Mouse (Mus musculus) neural tube, embryonic 10.5 days (tissue): ENCODE data around the gene Olfr52.
"Not testable (repeated sequence)": the region's sequence is repeated elsewhere in the genome, so short reads cannot be mapped to it uniquely, and the experiment has no call there.

Experiments
- DNase-seq: peaks from one replicate; pipeline ENCODE4 v3.0.0-alpha.2; 2017; ENCODE audit warnings: low spot score; ENCODE audit errors: extremely low spot score

Gene Olfr52

GRCm38 (mm10) chr2:86185583-86185982 lies at the start of gene Olfr52:
Olfr52 (minus strand) TSS chr2:86185683.
- no peak for DNase-seq

GRCm38 (mm10) chr2:86231301-86231700 lies 45.8 kb upstream of the Olfr52 start, which contains the start of gene Olfr1047:
Olfr1047 (minus strand) TSS chr2:86231401.
- DNase-seq: no peak

GRCm38 (mm10) chr2:86219214-86219613 lies 33.7 kb upstream of the Olfr52 start, which contains the start of gene Olfr1046:
Olfr1046 (minus strand) TSS chr2:86219314.
- DNase-seq: no peak

- no peak for DNase-seq
Observed at GRCm38 (mm10) chr2:86202909-86203308, 17.4 kb upstream of the Olfr52 start, which contains the start of gene Olfr1045. Olfr1045 (minus strand) TSS chr2:86203009.

- no peak for DNase-seq
Observed at GRCm38 (mm10) chr2:86195863-86196262, 10.4 kb upstream of the Olfr52 start.

GRCm38 (mm10) chr2:86179950-86180349 lies 5.5 kb downstream of the Olfr52 start:
- DNase-seq: no peak

GRCm38 (mm10) chr2:86177720-86178119 lies 7.8 kb downstream of the Olfr52 start, which contains the start of gene Olfr1044:
Olfr1044 (minus strand) TSS chr2:86177820.
- no peak for DNase-seq

- not testable (repeated sequence) for DNase-seq
Observed at GRCm38 (mm10) chr2:86175422-86175821, 10.1 kb downstream of the Olfr52 start.

GRCm38 (mm10) chr2:86167422-86167821 lies 18.1 kb downstream of the Olfr52 start, which contains the start of gene Olfr1043:
Olfr1043 (minus strand) TSS chr2:86167522.
- DNase-seq: no peak

- no peak for DNase-seq
Observed at GRCm38 (mm10) chr2:86161738-86162137, 23.7 kb downstream of the Olfr52 start, which contains the start of gene Olfr1042. Olfr1042 (minus strand) TSS chr2:86161838.

GRCm38 (mm10) chr2:86146632-86147031 lies 38.9 kb downstream of the Olfr52 start, which contains the start of gene Olfr1040:
Olfr1040 (minus strand) TSS chr2:86146732.
- DNase-seq: no peak

- DNase-seq: no peak
Observed at GRCm38 (mm10) chr2:86135828-86136227, 49.7 kb downstream of the Olfr52 start, which contains the start of gene Olfr1039. Olfr1039 (minus strand) TSS chr2:86135928.
